In the genomic region with DNA sequence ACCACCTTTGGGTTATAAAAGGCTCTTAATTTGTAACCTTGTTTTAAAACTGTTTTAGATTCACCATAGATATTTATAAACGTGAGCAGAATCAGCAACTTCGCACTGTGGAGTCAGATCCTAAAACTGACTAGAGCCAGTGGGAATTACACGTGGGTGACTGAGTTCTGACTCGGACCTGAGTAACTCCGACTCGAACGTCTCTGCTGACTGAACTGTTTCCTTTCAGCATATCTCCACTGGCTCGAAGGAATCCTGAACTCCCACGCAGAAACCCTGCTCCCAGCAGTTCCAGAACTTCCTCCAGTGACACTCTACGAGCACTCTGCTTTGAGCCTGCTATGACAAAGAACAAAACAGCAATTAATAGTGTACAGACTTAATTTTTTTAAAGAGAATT, we compare ENCODE assay signal across 23 mouse cellular contexts. TPM values are rescaled to one million over a fixed set of nuclear protein-coding genes. Genes with fewer than 3 reads are reported as not detected.
DNase-seq lines count a peak whose midpoint lies in the region; ATAC-seq lines count a peak whose summit lies in the region.
"Had no signal": no experiment of that assay in that cellular context is flagged by ENCODE, and none has a peak within 500 bp of the region (broad histone marks: within the 10 kb centered on the region; RNA-seq: fewer than 3 reads in every experiment).

No protein-coding gene starts in this region.

- no peaks in the 10 kb centered on the region for H3K4me1 ChIP-seq in kidney, embryonic 16.5 days (ENCODE audit: insufficient read depth, low read length)
- H3K4me1 ChIP-seq: embryonic facial prominence, embryonic 15.5 days; heart, embryonic 13.5 days; midbrain, embryonic 13.5 days; neural tube, embryonic 15.5 days had no signal

- intact Hi-C loops in left cerebral cortex, postnatal 36 days (cut with DNase I), result no loop called here
- intact Hi-C loops in left cerebral cortex, postnatal 10 days (cut with DNase I), result no loop called here

- no peak overlapping the region for H3K27ac ChIP-seq in kidney, embryonic 16.5 days (ENCODE audit: low read length)
- H3K27ac ChIP-seq: embryonic facial prominence, embryonic 15.5 days; heart, embryonic 13.5 days; macrophage; midbrain, embryonic 13.5 days; neural tube, embryonic 15.5 days; stomach, postnatal 0 days had no signal

- DNase-seq in kidney, postnatal 25 days, result no peak
- DNase-seq in left cerebral cortex, postnatal 36 days (ENCODE audit: low spot score in 2 of 2), result peak; percentile 7 to 12
- DNase-seq in left cerebral cortex, postnatal 10 days (ENCODE audit: extremely low spot score in 1 of 2, low spot score in 2 of 2), result no peak
- DNase-seq in Muller cell, postnatal 12 days (ENCODE audit: inconsistent ontology term), result peak; percentile 44
- DNase-seq in brain, adult 2 months (ENCODE audit: low read depth, low spot score), result peak; percentile 69
- DNase-seq in urinary bladder, adult 2 months (ENCODE audit: low spot score), result no peak
- DNase-seq: cerebellum, adult 11 months; cerebellum, postnatal 14 days; embryo, embryonic 11 days; layer of hippocampus, postnatal 36 days; liver; lung, adult 2 months; retina, postnatal 1 day; thymus, postnatal 36 days had no signal

- no peak overlapping the region for H3K9ac ChIP-seq in kidney, embryonic 16.5 days (replicated peaks; ENCODE audit: low read length)
- H3K9ac ChIP-seq: embryonic facial prominence, embryonic 15.5 days; heart, embryonic 13.5 days; midbrain, embryonic 13.5 days; neural tube, embryonic 15.5 days had no signal

- peak; percentile 63; the same call in 1 of the 2 replicates for ATAC-seq in kidney, embryonic 16.5 days (ENCODE audit: low FRiP score, low TSS enrichment)
- ATAC-seq: CD4-positive, CD25-positive, alpha-beta regulatory T cell, adult 4 months; midbrain, embryonic 13.5 days had no signal

- 0 out of 2 replicates have a peak, but pooled peaks cover 7% of the 10 kb centered on the region for H3K9me3 ChIP-seq in kidney, embryonic 16.5 days (ENCODE audit: low read length)
- H3K9me3 ChIP-seq: embryonic facial prominence, embryonic 15.5 days; G1E; midbrain, embryonic 13.5 days; neural tube, embryonic 15.5 days had no signal

- no peaks in the 10 kb centered on the region for H3K27me3 ChIP-seq in kidney, embryonic 16.5 days (ENCODE audit: insufficient read depth, low read length)
- H3K27me3 ChIP-seq: embryonic facial prominence, embryonic 15.5 days; heart, embryonic 13.5 days; midbrain, embryonic 13.5 days; neural tube, embryonic 15.5 days had no signal

- H3K36me3 ChIP-seq in kidney, embryonic 16.5 days (ENCODE audit: insufficient read depth, low read length), result peaks cover 45% of the 10 kb centered on the region

- H3K4me3 ChIP-seq in kidney, embryonic 16.5 days (ENCODE audit: low read length), result no peak overlapping the region
- H3K4me3 ChIP-seq: embryonic facial prominence, embryonic 15.5 days; heart, embryonic 13.5 days; midbrain, embryonic 13.5 days; neural tube, embryonic 15.5 days had no signal

- 39% methylated on average over 10 of the region's 10 CpGs for WGBS in kidney, embryonic 16.5 days

- no peak overlapping the region for H3K4me2 ChIP-seq in kidney, embryonic 16.5 days (replicated peaks; ENCODE audit: low read depth, low read length)
- H3K4me2 ChIP-seq: embryonic facial prominence, embryonic 15.5 days; heart, embryonic 13.5 days; midbrain, embryonic 13.5 days; neural tube, embryonic 15.5 days had no signal

RNA-seq across cellular contexts. Expression of gene Heatr5a, which starts 18.8 kb away (rescaled TPM):
- 9.4 and 10.5 TPM in 2 replicates for polyA plus RNA-seq in kidney, embryonic 16.5 days (2015; fragmentation: Nextera tagmentation; extraction: Ambion mirVana)
- total RNA-seq in left cerebral cortex, postnatal 36 days (2021), result 1 to 10 TPM; 5.5 to 8.4 TPM
- total RNA-seq in left cerebral cortex, postnatal 10 days (2021), result 1 to 10 TPM; 8.6 to 8.8 TPM
- 17.1 and 19.4 TPM in 2 replicates for polyA plus RNA-seq in urinary bladder, adult 2 months (2012; rRNA removed)

RNA-seq across cellular contexts. Expression of gene Dtd2, which starts 54.0 kb away (rescaled TPM):
- polyA plus RNA-seq in kidney, embryonic 16.5 days (2015; fragmentation: Nextera tagmentation; extraction: Ambion mirVana), result 26.6 and 28.7 TPM in 2 replicates
- total RNA-seq in left cerebral cortex, postnatal 36 days (2021), result 10 to 100 TPM in 1 of 2 experiments, 1 to 10 TPM in 1; 9.4 to 11.6 TPM
- total RNA-seq in left cerebral cortex, postnatal 10 days (2021), result 10 to 100 TPM; 10.0 to 11.1 TPM
- 12.5 and 16.8 TPM in 2 replicates for polyA plus RNA-seq in urinary bladder, adult 2 months (2012; rRNA removed)

Comparison
In these comparisons a context has a peak if more than half of its experiments do, and no peak if none do; other contexts are left out.
1. DNase-seq: peak in left cerebral cortex, postnatal 36 days (2 of 2), Muller cell, postnatal 12 days (single experiment) and brain, adult 2 months (single experiment); none in kidney, postnatal 25 days (0 of 2), left cerebral cortex, postnatal 10 days (0 of 2) and urinary bladder, adult 2 months (single experiment).